Mouse (Mus musculus) intestine, embryonic 15.5 days (tissue): Measurements from ENCODE around the gene Hif3a. TPM values are rescaled to one million over a fixed set of nuclear protein-coding genes. Genes with fewer than 3 reads are reported as not detected.

Experiments
- ATAC-seq: fragments of 200-750 bp; cut with Nextera tagmentation; 2 replicates; pipeline ENCODE4 v1.8.0; 2017; ENCODE audit warnings: moderate TSS enrichment, moderate library complexity
- H3K27ac ChIP-seq: fragments of 300-500 bp; sonication (generic); 2 replicates; pipeline ENCODE4 v1.5.1; 2015; ENCODE audit warnings: mild to moderate bottlenecking, inconsistent platforms
- H3K27me3 ChIP-seq: fragments of 300-500 bp; sonication (generic); replicated peaks from 2 replicates; pipeline ENCODE4 v1.6.1; 2015; ENCODE audit warnings: inconsistent platforms
- H3K36me3 ChIP-seq: fragments of 300-500 bp; sonication (generic); 2 replicates; pipeline ENCODE4 v1.6.1; 2015; ENCODE audit warnings: inconsistent platforms
- H3K4me1 ChIP-seq: fragments of 300-500 bp; sonication (generic); replicated peaks from 2 replicates; pipeline ENCODE4 v1.6.1; 2015; ENCODE audit warnings: inconsistent platforms
- H3K4me2 ChIP-seq: fragments of 300-500 bp; sonication (generic); replicated peaks from 2 replicates; pipeline ENCODE4 v1.6.1; 2015; ENCODE audit warnings: mild to moderate bottlenecking, inconsistent platforms
- H3K4me3 ChIP-seq: fragments of 300-500 bp; sonication (generic); replicated peaks from 2 replicates; pipeline ENCODE4 v1.5.1; 2015; ENCODE audit warnings: inconsistent platforms
- H3K9ac ChIP-seq: fragments of 300-500 bp; sonication (generic); 2 replicates; pipeline ENCODE4 v1.6.1; 2015; ENCODE audit warnings: inconsistent platforms
- H3K9me3 ChIP-seq: fragments of 300-500 bp; sonication (generic); 2 replicates; pipeline ENCODE4 v1.6.1; 2016; ENCODE audit warnings: inconsistent platforms
- WGBS: fragments of 180-500 bp; shearing (Covaris S2); methylation state at CpG from one replicate; pipeline ENCODE4 v1.1.7; 2015; 5-methylcytosine and 5-hydroxymethylcytosine counted together
- polyA plus RNA-seq: library from polyadenylated mRNA; unstranded; fragments of >200 nt; fragmentation: Nextera tagmentation; extraction: Ambion mirVana; gene quantifications from 2 replicates; pipeline ENCODE4 v1.2.1, GENCODE M21; 2015

The Hif3a gene
- polyA plus RNA-seq, 1 experiment from 2014 or later = 66.7 TPM

DNA sequence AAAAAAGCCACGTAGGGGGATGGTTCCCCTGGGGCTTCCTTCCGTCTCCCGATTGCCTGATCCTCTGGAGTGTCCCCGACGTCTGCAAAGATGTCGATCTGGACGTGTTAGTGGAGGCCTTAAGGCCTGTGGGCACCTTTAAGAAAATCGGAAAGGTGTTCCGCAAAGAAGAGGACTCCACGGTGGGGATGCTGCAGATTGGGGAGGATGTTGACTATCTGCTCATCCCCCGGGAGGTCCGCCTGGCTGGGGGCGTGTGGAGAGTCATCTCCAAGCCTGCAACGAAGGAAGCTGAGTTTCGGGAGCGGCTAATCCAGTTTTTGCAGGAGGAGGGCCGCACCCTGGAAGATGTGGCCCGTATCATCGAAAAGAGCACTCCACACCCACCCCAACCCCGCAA lies 67.8 kb downstream of the Hif3a start:
- WGBS = under 1% methylated on average over 20 of the region's 20 CpGs

GRCm38 (mm10) chr7:16993651-16994399 lies 68.4 kb downstream of the Hif3a start:
- under 1% methylated on average over 27 of the region's 27 CpGs for WGBS
- peak; percentile 90 for ATAC-seq
- Histone ChIP-seq H3K27ac (peak overlapping the region; percentile 92), H3K9ac (peak overlapping the region; percentile 80), H3K4me1 (peaks cover 63% of the 10 kb centered on the region), H3K27me3 (no peaks in the 10 kb centered on the region), H3K4me3 (peak overlapping the region; percentile 59), H3K4me2 (peak overlapping the region; percentile 86), H3K36me3 (peaks cover 12% of the 10 kb centered on the region), H3K9me3 (no peaks in the 10 kb centered on the region)

More for the DNA sequence above, 67.8 kb downstream of the Hif3a start:
- H3K27ac ChIP-seq = peak overlapping the region; percentile 92
- H3K9me3 ChIP-seq = no peaks in the 10 kb centered on the region
- H3K36me3 ChIP-seq = peaks cover 13% of the 10 kb centered on the region
- peaks cover 64% of the 10 kb centered on the region for H3K4me1 ChIP-seq
- H3K4me3 ChIP-seq = peak overlapping the region; percentile 59
- H3K27me3 ChIP-seq = no peaks in the 10 kb centered on the region
- H3K9ac ChIP-seq = peak overlapping the region; percentile 80
- no peak for ATAC-seq
- H3K4me2 ChIP-seq = peak overlapping the region; percentile 86

- Histone ChIP-seq H3K27ac (peak within 1 kb of the TSS; percentile 92), H3K4me3 (peak within 1 kb of the TSS; percentile 59), H3K9ac (peak within 1 kb of the TSS; percentile 80), H3K4me1 (peaks cover 59% of the 10 kb centered on the region), H3K9me3 (no peaks in the 10 kb centered on the region), H3K4me2 (peak within 1 kb of the TSS; percentile 86), H3K36me3 (0 out of 2 replicates have a peak, but pooled peaks cover 2% of the 10 kb centered on the region), H3K27me3 (no peaks in the 10 kb centered on the region)
- WGBS = 88% methylated on average over 5 of the region's 5 CpGs
- no peak for ATAC-seq
Observed at GRCm38 (mm10) chr7:16992451-16992807, 69.8 kb downstream of the Hif3a start, which contains the start of gene Ccdc8. Ccdc8 (plus strand) TSS chr7:16992708.

DNA sequence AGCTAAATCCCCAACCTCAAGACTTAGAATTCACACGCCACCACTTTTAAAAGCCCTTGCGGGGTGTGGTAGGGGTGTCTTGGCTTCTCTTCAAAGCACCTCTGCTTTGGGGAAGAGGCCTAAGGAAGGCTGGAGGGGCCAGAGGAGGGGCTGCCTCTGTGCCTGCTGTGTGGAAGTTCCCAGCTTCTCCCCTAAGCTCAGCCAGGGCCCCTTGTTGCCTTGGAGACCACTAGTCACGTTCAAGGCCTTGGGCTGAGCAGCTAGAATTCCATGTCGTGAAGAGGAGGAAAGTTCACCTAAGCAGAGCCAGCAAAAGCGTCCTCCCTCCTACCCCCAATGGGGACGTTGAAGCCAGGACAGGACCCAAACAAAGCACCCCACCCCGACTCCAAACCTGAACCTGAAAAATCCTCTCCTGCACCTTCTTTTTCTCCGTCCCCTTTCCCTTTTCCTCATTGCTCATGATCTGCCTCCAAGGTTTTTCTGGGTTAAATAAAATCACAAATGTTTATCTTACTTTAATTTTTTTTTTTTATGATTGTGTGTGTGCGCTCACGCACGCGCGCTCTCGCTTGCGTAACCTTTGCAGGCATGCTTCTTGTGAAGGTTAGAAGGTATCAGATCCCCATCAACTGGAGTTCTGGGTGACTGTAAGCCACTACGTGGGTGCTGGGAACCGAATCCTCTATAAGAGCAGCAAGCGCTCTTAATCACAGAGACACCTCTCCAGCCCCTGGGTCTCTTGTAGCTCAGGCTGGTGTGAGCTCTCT lies 70.4 kb downstream of the Hif3a start:
- peak overlapping the region; percentile 88 for H3K27ac ChIP-seq
- H3K36me3 ChIP-seq = 0 out of 2 replicates have a peak, but pooled peaks cover 2% of the 10 kb centered on the region
- ATAC-seq = peak; percentile 81
- H3K4me1 ChIP-seq = peaks cover 55% of the 10 kb centered on the region
- WGBS = 23% methylated on average over 18 of the region's 18 CpGs
- H3K9me3 ChIP-seq = no peaks in the 10 kb centered on the region
- peak overlapping the region; percentile 0; the same call in 1 of the 2 replicates for H3K4me3 ChIP-seq
- H3K4me2 ChIP-seq = peak overlapping the region; percentile 45
- peak overlapping the region; percentile 31 for H3K9ac ChIP-seq
- H3K27me3 ChIP-seq = no peaks in the 10 kb centered on the region

GRCm38 (mm10) chr7:16990006-16990744 lies 72.1 kb downstream of the Hif3a start:
- ATAC-seq = no peak
- Histone ChIP-seq H3K36me3 (no peaks in the 10 kb centered on the region), H3K4me1 (peaks cover 39% of the 10 kb centered on the region), H3K27me3 (no peaks in the 10 kb centered on the region), H3K4me2 (peak overlapping the region; percentile 37), H3K9me3 (no peaks in the 10 kb centered on the region), H3K4me3 (no peak overlapping the region), H3K27ac (peak overlapping the region; percentile 59), H3K9ac (no peak overlapping the region)
- 26% methylated on average over 15 of the region's 15 CpGs for WGBS

DNA sequence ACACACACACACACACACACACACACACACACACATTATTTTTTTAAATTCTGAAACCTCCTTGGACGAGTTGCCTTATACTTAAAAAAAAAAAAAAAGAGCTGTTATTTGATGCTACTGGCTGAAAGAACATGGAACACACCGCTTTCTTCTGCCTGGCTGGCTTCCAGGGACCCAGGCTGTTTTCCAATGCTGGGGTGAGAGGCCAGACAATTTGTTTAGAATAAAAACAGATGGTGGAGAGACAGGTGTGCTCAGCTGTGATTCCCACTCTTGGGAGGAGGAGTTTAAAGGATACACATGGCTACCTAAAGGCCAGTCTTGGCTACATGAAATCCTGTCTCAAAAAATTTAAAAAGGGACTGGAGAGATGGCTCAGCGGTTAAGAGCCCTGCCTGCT lies 73.8 kb downstream of the Hif3a start:
- Histone ChIP-seq H3K36me3 (no peaks in the 10 kb centered on the region), H3K9me3 (no peaks in the 10 kb centered on the region), H3K4me2 (no peak overlapping the region), H3K4me1 (peaks cover 33% of the 10 kb centered on the region), H3K27ac (peak overlapping the region; percentile 46), H3K4me3 (no peak overlapping the region), H3K9ac (no peak overlapping the region), H3K27me3 (no peaks in the 10 kb centered on the region)
- WGBS = 30% methylated on average over 3 of the region's 3 CpGs
- no peak for ATAC-seq

- Histone ChIP-seq H3K9me3 (no peaks in the 10 kb centered on the region), H3K9ac (no peak overlapping the region), H3K27me3 (no peaks in the 10 kb centered on the region), H3K27ac (peak overlapping the region; percentile 46; the same call in 1 of the 2 replicates), H3K36me3 (no peaks in the 10 kb centered on the region), H3K4me3 (no peak overlapping the region), H3K4me2 (no peak overlapping the region), H3K4me1 (peaks cover 30% of the 10 kb centered on the region)
- 44% methylated on average over 7 of the region's 7 CpGs for WGBS
- ATAC-seq = no peak
Observed at GRCm38 (mm10) chr7:16987541-16988149, 74.6 kb downstream of the Hif3a start.

GRCm38 (mm10) chr7:16982859-16983568 lies 79.2 kb downstream of the Hif3a start, which contains the start of gene Gm42372:
Gm42372 (plus strand) TSS chr7:16983086.
- no peak within 1 kb of the TSS for H3K27ac ChIP-seq
- H3K4me2 ChIP-seq = peak within 1 kb of the TSS; percentile 28
- ATAC-seq = no peak
- WGBS = 33% methylated on average over 26 of the region's 26 CpGs
- no peaks in the 10 kb centered on the region for H3K36me3 ChIP-seq
- no peaks in the 10 kb centered on the region for H3K27me3 ChIP-seq
- H3K4me1 ChIP-seq = peaks cover 10% of the 10 kb centered on the region; the same call in 1 of the 2 replicates
- no peaks in the 10 kb centered on the region for H3K9me3 ChIP-seq
- no peak within 1 kb of the TSS for H3K9ac ChIP-seq
- H3K4me3 ChIP-seq = no peak within 1 kb of the TSS

Other genes starting within 250 kb of the Hif3a start
- 77.3 and 85.5 TPM in 2 replicates for gene Strn4, start 246.5 kb downstream of the Hif3a start, polyA plus RNA-seq
- gene Fkrp, start 245.7 kb downstream of the Hif3a start, polyA plus RNA-seq = 25.1 and 25.6 TPM in 2 replicates
- gene Prkd2, start 219.5 kb downstream of the Hif3a start, polyA plus RNA-seq = 9.7 and 12.5 TPM in 2 replicates
- 3.1 and 3.2 TPM in 2 replicates for gene Dact3, start 187.1 kb downstream of the Hif3a start, polyA plus RNA-seq
- 7.4 and 8.3 TPM in 2 replicates for gene Gng8, start 170.6 kb downstream of the Hif3a start, polyA plus RNA-seq
- 2.8 and 3.0 TPM in 2 replicates for gene Ptgir, start 155.9 kb downstream of the Hif3a start, polyA plus RNA-seq
- gene Calm3, start 138.3 kb downstream of the Hif3a start, polyA plus RNA-seq = 137 and 140 TPM in 2 replicates
- gene Pnmal2, start 117.7 kb downstream of the Hif3a start, polyA plus RNA-seq = 8.1 and 8.3 TPM in 2 replicates
- gene Pnmal1, start 102.7 kb downstream of the Hif3a start, polyA plus RNA-seq = 3.0 and 3.1 TPM in 2 replicates
- gene Gm42372, start 79.3 kb downstream of the Hif3a start, polyA plus RNA-seq = 0.28 and 0.44 TPM in 2 replicates
- gene Ccdc8, start 69.7 kb downstream of the Hif3a start, polyA plus RNA-seq = 28.1 and 29.0 TPM in 2 replicates
- 81.5 and 89.5 TPM in 2 replicates for gene Ppp5c, start 34.5 kb downstream of the Hif3a start, polyA plus RNA-seq
- 0.40 and 0.42 TPM in 2 replicates for gene Psg16, start 11.6 kb upstream of the Hif3a start, polyA plus RNA-seq
- gene Ceacam3, start 87.9 kb upstream of the Hif3a start, polyA plus RNA-seq = not detected in 2 replicates
- not detected in 2 replicates for gene Psg29, start 141.1 kb upstream of the Hif3a start, polyA plus RNA-seq